Mouse (Mus musculus): Measurements from ENCODE around the gene Glmp.

GRCm38 (mm10) chr3:88354396-88355165, 29.8 kb downstream of the Glmp start:
- TF ChIP-seq CTCF (IDR thresholded peaks at IDR 0.05; ENCODE audit: extremely low read depth, insufficient read depth, low read length) (0 out of 2 replicates have a peak, but pooled peaks have one; percentile 30), POLR2A (IDR thresholded peaks at IDR 0.05; ENCODE audit: extremely low read depth, insufficient read depth, low read length) (no peak)
